Mouse (Mus musculus) E14TG2a.4 (cell line): ENCODE data around the gene Itga6.

ENCODE experiments used
- H3K27me3 ChIP-seq: 2 replicates; pipeline ENCODE4 v1.6.1; 2014; ENCODE audit warnings: low read length, control low read depth; ENCODE audit not compliant: insufficient read depth
- H3K36me3 ChIP-seq: 2 replicates; pipeline ENCODE4 v1.6.1; 2014; ENCODE audit warnings: low read length, control low read depth; ENCODE audit not compliant: insufficient read depth
- H3K4me1 ChIP-seq: replicated peaks from 2 replicates; pipeline ENCODE4 v1.6.1; 2014; ENCODE audit warnings: low read depth, low read length, control low read depth
- H3K4me3 ChIP-seq: replicated peaks from 2 replicates; pipeline ENCODE4 v1.5.1; 2014; ENCODE audit warnings: mild to moderate bottlenecking, low read length
- H3K9me3 ChIP-seq: 2 replicates; pipeline ENCODE4 v1.6.1; 2014; ENCODE audit warnings: low read length, control low read depth
- CTCF ChIP-seq: conservative IDR thresholded peaks from 2 replicates; pipeline ENCODE4 v1.5.1; 2014; ENCODE audit warnings: low read length
- NANOG ChIP-seq: IDR thresholded peaks from 2 replicates; pipeline ENCODE4 v1.6.1; 2014; ENCODE audit warnings: borderline replicate concordance, low read length, mixed read lengths
- POU5F1 ChIP-seq: IDR thresholded peaks from 2 replicates; pipeline ENCODE4 v1.6.1; 2014; ENCODE audit warnings: low read length, borderline replicate concordance

Gene Itga6

GRCm38 (mm10) chr2:71751863-71752262, 6.4 kb downstream of the Itga6 start:
- Histone ChIP-seq H3K9me3 (no peaks in the 10 kb centered on the region), H3K4me3 (peak overlapping the region; percentile 75), H3K4me1 (peaks cover 59% of the 10 kb centered on the region), H3K27me3 (no peaks in the 10 kb centered on the region), H3K36me3 (peaks cover 15% of the 10 kb centered on the region)
- TF ChIP-seq POU5F1 (no peak), CTCF (no peak), NANOG (no peak)

- Histone ChIP-seq H3K4me1 (peaks cover 56% of the 10 kb centered on the region), H3K4me3 (no peak overlapping the region), H3K36me3 (peaks cover 12% of the 10 kb centered on the region), H3K9me3 (no peaks in the 10 kb centered on the region), H3K27me3 (no peaks in the 10 kb centered on the region)
- TF ChIP-seq NANOG (no peak), POU5F1 (no peak), CTCF (no peak)
Observed at GRCm38 (mm10) chr2:71752383-71752782, 7.0 kb downstream of the Itga6 start.

- Histone ChIP-seq H3K9me3 (no peaks in the 10 kb centered on the region), H3K4me1 (peaks cover 50% of the 10 kb centered on the region), H3K36me3 (peaks cover 5% of the 10 kb centered on the region; the same call in 1 of the 2 replicates), H3K27me3 (no peaks in the 10 kb centered on the region), H3K4me3 (no peak overlapping the region)
- TF ChIP-seq POU5F1 (no peak), NANOG (no peak), CTCF (no peak)
Observed at GRCm38 (mm10) chr2:71753161-71753560, 7.7 kb downstream of the Itga6 start.

- TF ChIP-seq CTCF, result no peak
- no peak for TF ChIP-seq NANOG
- TF ChIP-seq POU5F1, result no peak
- Histone ChIP-seq H3K27me3 (no peaks in the 10 kb centered on the region), H3K4me3 (no peak overlapping the region), H3K9me3 (no peaks in the 10 kb centered on the region), H3K36me3 (no peaks in the 10 kb centered on the region), H3K4me1 (peaks cover 42% of the 10 kb centered on the region)
Observed at GRCm38 (mm10) chr2:71755748-71756147, 10.3 kb downstream of the Itga6 start.

- TF ChIP-seq CTCF (no peak), NANOG (no peak), POU5F1 (no peak)
Observed at GRCm38 (mm10) chr2:71757098-71757497, 11.7 kb downstream of the Itga6 start.

GRCm38 (mm10) chr2:71758591-71759531, 13.4 kb downstream of the Itga6 start:
- Histone ChIP-seq H3K4me3 (no peak overlapping the region), H3K9me3 (no peaks in the 10 kb centered on the region), H3K27me3 (no peaks in the 10 kb centered on the region), H3K4me1 (peaks cover 29% of the 10 kb centered on the region), H3K36me3 (no peaks in the 10 kb centered on the region)
- no peak for TF ChIP-seq NANOG

More at GRCm38 (mm10) chr2:71757098-71757497, 11.7 kb downstream of the Itga6 start:
- Histone ChIP-seq H3K36me3 (no peaks in the 10 kb centered on the region), H3K27me3 (no peaks in the 10 kb centered on the region), H3K9me3 (no peaks in the 10 kb centered on the region), H3K4me3 (no peak overlapping the region), H3K4me1 (peaks cover 38% of the 10 kb centered on the region)

- Histone ChIP-seq H3K36me3 (no peaks in the 10 kb centered on the region), H3K9me3 (no peaks in the 10 kb centered on the region), H3K4me3 (no peak overlapping the region), H3K4me1 (peaks cover 29% of the 10 kb centered on the region), H3K27me3 (no peaks in the 10 kb centered on the region)
- TF ChIP-seq NANOG (no peak), POU5F1 (no peak), CTCF (no peak)
Observed at GRCm38 (mm10) chr2:71760091-71760490, 14.7 kb downstream of the Itga6 start.

- TF ChIP-seq NANOG, result no peak
- peak; percentile 20 for TF ChIP-seq CTCF
- Histone ChIP-seq H3K36me3 (no peaks in the 10 kb centered on the region), H3K4me1 (peaks cover 29% of the 10 kb centered on the region), H3K4me3 (no peak overlapping the region), H3K27me3 (no peaks in the 10 kb centered on the region), H3K9me3 (no peaks in the 10 kb centered on the region)
Observed at GRCm38 (mm10) chr2:71761081-71761480, 15.7 kb downstream of the Itga6 start.
